Mouse (Mus musculus) cortical plate, adult 2 months (tissue): Measurements from ENCODE around the gene Olfr476. TPM values are rescaled to one million over a fixed set of nuclear protein-coding genes. Genes with fewer than 3 reads are reported as not detected.
"Not testable (repeated sequence)": the region's sequence is repeated elsewhere in the genome, so short reads cannot be mapped to it uniquely, and the experiment has no call there.

Experiments
- H3K27ac ChIP-seq: fragments of 200-500 bp; 2 replicates; pipeline ENCODE4 v1.5.1; 2012; ENCODE audit warnings: low read length, control low read depth, inconsistent platforms; ENCODE audit not compliant: insufficient read depth
- H3K4me1 ChIP-seq: fragments of 200-500 bp; 2 replicates; pipeline ENCODE4 v1.6.1; 2011; ENCODE audit warnings: low read length; ENCODE audit not compliant: control insufficient read depth, insufficient read depth
- H3K4me3 ChIP-seq: fragments of 200-500 bp; 2 replicates; pipeline ENCODE4 v1.5.1; 2011; ENCODE audit warnings: mild to moderate bottlenecking, low read length, control low read depth; ENCODE audit not compliant: insufficient read depth
- CTCF ChIP-seq: fragments of 200-500 bp; IDR thresholded peaks from 2 replicates; pipeline ENCODE4 v1.5.1; 2011; ENCODE audit warnings: mild to moderate bottlenecking, control low read depth, low read length; ENCODE audit not compliant: insufficient read depth; ENCODE audit errors: extremely low read depth
- POLR2A ChIP-seq: fragments of 200-500 bp; IDR thresholded peaks from 2 replicates; pipeline ENCODE4 v1.6.1; 2011; ENCODE audit warnings: mild to moderate bottlenecking, low read length, control low read depth; ENCODE audit not compliant: insufficient read depth; ENCODE audit errors: extremely low read depth
- polyA plus RNA-seq: library from polyadenylated mRNA; depleted of rRNA; stranded (reverse); fragments of >200 nt; gene quantifications from 2 replicates; pipeline ENCODE4 v1.2.3, GENCODE M21; 2012; rRNA removed

Olfr476 gene
- not detected in 2 replicates for polyA plus RNA-seq

- Histone ChIP-seq H3K4me3 (no peak within 1 kb of the TSS), H3K4me1 (no peaks in the 10 kb centered on the region), H3K27ac (no peak within 1 kb of the TSS)
- TF ChIP-seq CTCF (no peak), POLR2A (no peak)
Observed at GRCm38 (mm10) chr7:107964503-107964902, at the start of gene Olfr476. Olfr476 (plus strand) TSS chr7:107964803.

GRCm38 (mm10) chr7:107930146-107930545 is 34.5 kb upstream of the Olfr476 start, which contains the start of gene Olfr473:
Olfr473 (plus strand) TSS chr7:107930446.
- Histone ChIP-seq H3K4me3 (no peak within 1 kb of the TSS), H3K4me1 (no peaks in the 10 kb centered on the region), H3K27ac (no peak within 1 kb of the TSS)
- TF ChIP-seq POLR2A, result no peak
- no peak for TF ChIP-seq CTCF

- H3K4me3 ChIP-seq, H3K4me1 ChIP-seq, H3K27ac ChIP-seq: not testable (repeated sequence)
Observed at GRCm38 (mm10) chr7:107952539-107952938, 12.1 kb upstream of the Olfr476 start.

DNA sequence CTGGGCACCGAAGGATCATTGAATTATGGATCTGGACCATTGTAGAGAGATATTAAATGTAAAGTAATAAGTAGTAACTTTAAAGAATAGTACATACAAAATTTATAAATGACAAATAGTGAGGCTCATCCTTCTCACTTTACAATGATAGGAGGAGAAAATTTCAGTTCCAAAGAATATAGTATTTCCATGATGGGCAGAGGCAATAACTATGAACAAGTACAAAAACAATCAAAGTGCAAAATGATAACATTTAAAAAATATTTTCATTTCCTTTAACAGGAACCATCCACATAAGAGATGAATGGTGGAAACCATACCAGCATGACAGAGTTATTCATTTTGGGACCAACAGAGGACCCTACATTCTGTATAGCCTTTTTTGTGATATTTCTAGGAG is 10.3 kb upstream of the Olfr476 start, which contains the start of gene Olfr474:
Gene Olfr474, plus strand, starts transcription at position 301 of the 400 bp plus-strand sequence.
- TF ChIP-seq CTCF (no peak), POLR2A (no peak)
- Histone ChIP-seq H3K4me3 (no peak within 1 kb of the TSS), H3K4me1 (no peaks in the 10 kb centered on the region), H3K27ac (no peak within 1 kb of the TSS)

- TF ChIP-seq POLR2A (no peak), CTCF (no peak)
- no peak within 1 kb of the TSS for H3K4me3 ChIP-seq
- no peak within 1 kb of the TSS for H3K27ac ChIP-seq
- H3K4me1 ChIP-seq, result no peaks in the 10 kb centered on the region
Observed at GRCm38 (mm10) chr7:107986393-107986792, 21.8 kb downstream of the Olfr476 start, which contains the start of gene Olfr477. Olfr477 (plus strand) TSS chr7:107986693.

GRCm38 (mm10) chr7:108014256-108014655 is 49.7 kb downstream of the Olfr476 start:
- H3K27ac ChIP-seq, H3K4me3 ChIP-seq, H3K4me1 ChIP-seq: not testable (repeated sequence)

Other genes with a start within 250 kb of the Olfr476 start
- gene Cyb5r2, start 206.8 kb upstream of the Olfr476 start, polyA plus RNA-seq, result 0.19 and 0.23 TPM in 2 replicates
- not detected in 2 replicates for gene Ovch2, start 163.6 kb upstream of the Olfr476 start, polyA plus RNA-seq
- gene Olfr467, start 152.5 kb upstream of the Olfr476 start, polyA plus RNA-seq, result not detected in 2 replicates
- not detected in 2 replicates for gene Olfr469, start 139.3 kb upstream of the Olfr476 start, polyA plus RNA-seq
- not detected in 2 replicates for gene Olfr470, start 117.3 kb upstream of the Olfr476 start, polyA plus RNA-seq
- gene Olfr472, start 66.9 kb upstream of the Olfr476 start, polyA plus RNA-seq, result not detected in 2 replicates
- not detected in 2 replicates for gene Olfr473, start 34.4 kb upstream of the Olfr476 start, polyA plus RNA-seq
- not detected in 2 replicates for gene Olfr474, start 10.2 kb upstream of the Olfr476 start, polyA plus RNA-seq
- not detected in 2 replicates for gene Olfr477, start 21.9 kb downstream of the Olfr476 start, polyA plus RNA-seq
- not detected in 2 replicates for gene Olfr478, start 69.2 kb downstream of the Olfr476 start, polyA plus RNA-seq
- not detected in 2 replicates for gene Olfr479, start 85.9 kb downstream of the Olfr476 start, polyA plus RNA-seq
- not detected in 2 replicates for gene Olfr480, start 102.5 kb downstream of the Olfr476 start, polyA plus RNA-seq
- not detected in 2 replicates for gene Olfr481, start 115.1 kb downstream of the Olfr476 start, polyA plus RNA-seq
- gene Olfr482, start 132.8 kb downstream of the Olfr476 start, polyA plus RNA-seq, result not detected in 2 replicates
- not detected in 2 replicates for gene Olfr483, start 136.0 kb downstream of the Olfr476 start, polyA plus RNA-seq
- not detected in 2 replicates for gene Olfr484, start 162.6 kb downstream of the Olfr476 start, polyA plus RNA-seq
- not detected in 2 replicates for gene Olfr485, start 195.1 kb downstream of the Olfr476 start, polyA plus RNA-seq
- gene Olfr486, start 207.9 kb downstream of the Olfr476 start, polyA plus RNA-seq, result not detected in 2 replicates
- gene Olfr487, start 249.8 kb downstream of the Olfr476 start, polyA plus RNA-seq, result not detected in 2 replicates